Mouse (Mus musculus) kidney, postnatal 14 days (tissue): ENCODE results near the gene Ammecr1.

ENCODE experiments used
- DNase-seq: peaks from one replicate; pipeline ENCODE4 v3.0.0; 2022; ENCODE audit warnings: mixed read lengths

Ammecr1 gene

GRCm38 (mm10) chrX:142966008-142966966, at the start of gene Ammecr1:
TSS of gene Ammecr1 (minus strand) at chrX:142966728.
- DNase-seq: peak; percentile 83

GRCm38 (mm10) chrX:143014118-143014517, 47.6 kb upstream of the Ammecr1 start:
- DNase-seq: no peak

GRCm38 (mm10) chrX:143012334-143012733, 45.8 kb upstream of the Ammecr1 start:
- DNase-seq: no peak

- no peak for DNase-seq
These were observed 45.3 kb upstream of the Ammecr1 start for GRCm38 (mm10) chrX:143011865-143012264.

- DNase-seq: no peak
These were observed 37.8 kb upstream of the Ammecr1 start for GRCm38 (mm10) chrX:143004131-143004846.

GRCm38 (mm10) chrX:142997214-142997613, 30.7 kb upstream of the Ammecr1 start:
- DNase-seq: no peak

GRCm38 (mm10) chrX:142994514-142994913, 28.0 kb upstream of the Ammecr1 start:
- DNase-seq: no peak

- no peak for DNase-seq
These were observed 17.6 kb upstream of the Ammecr1 start for GRCm38 (mm10) chrX:142984170-142984569.

GRCm38 (mm10) chrX:142983638-142984037, 17.1 kb upstream of the Ammecr1 start:
- DNase-seq: no peak

GRCm38 (mm10) chrX:142981530-142982130, 15.1 kb upstream of the Ammecr1 start:
- DNase-seq: no peak

- DNase-seq: no peak
These were observed 14.5 kb upstream of the Ammecr1 start for GRCm38 (mm10) chrX:142980855-142981529.

- no peak for DNase-seq
These were observed 12.7 kb upstream of the Ammecr1 start for GRCm38 (mm10) chrX:142979224-142979623.

- no peak for DNase-seq
These were observed 6.0 kb upstream of the Ammecr1 start for GRCm38 (mm10) chrX:142972443-142972970.

- no peak for DNase-seq
These were observed 5.2 kb upstream of the Ammecr1 start for GRCm38 (mm10) chrX:142971759-142972158.

GRCm38 (mm10) chrX:142967067-142967466, 539 bp upstream of the Ammecr1 start:
- DNase-seq: peak; percentile 2

- no peak for DNase-seq
These were observed 1.1 kb downstream of the Ammecr1 start for GRCm38 (mm10) chrX:142965236-142966007.

GRCm38 (mm10) chrX:142960434-142960833, 6.1 kb downstream of the Ammecr1 start:
- DNase-seq: no peak

GRCm38 (mm10) chrX:142959674-142960307, 6.7 kb downstream of the Ammecr1 start:
- no peak for DNase-seq

GRCm38 (mm10) chrX:142928430-142928829, 38.1 kb downstream of the Ammecr1 start:
- no peak for DNase-seq

GRCm38 (mm10) chrX:142917394-142917793, 49.1 kb downstream of the Ammecr1 start:
- DNase-seq: no peak

GRCm38 (mm10) chrX:142916719-142917118, 49.8 kb downstream of the Ammecr1 start:
- DNase-seq: no peak
